Mouse (Mus musculus) limb, embryonic 14.5 days (tissue): ENCODE results near the gene 1520401A03Rik. TPM values are rescaled to one million over a fixed set of nuclear protein-coding genes. Genes with fewer than 3 reads are reported as not detected.
A peak's percentile ranks its signal among the peaks of the same experiment; 100 is the strongest.

Experiments
- ATAC-seq: fragments of 200-750 bp; cut with Nextera tagmentation; 2 replicates; pipeline ENCODE4 v1.8.0; 2017; ENCODE audit warnings: low read depth, moderate number of reproducible peaks, moderate TSS enrichment; ENCODE audit not compliant: low FRiP score
- DNase-seq: peaks from one replicate; pipeline ENCODE4 v3.0.0-alpha.2; 2015; ENCODE audit warnings: low spot score
- H3K27ac ChIP-seq: fragments of 300-500 bp; sonication (generic); replicated peaks from 2 replicates; pipeline ENCODE4 v1.5.1; 2014; ENCODE audit warnings: low read depth, mild to moderate bottlenecking, low read length, moderate library complexity, mixed read lengths
- H3K27me3 ChIP-seq: fragments of 300-500 bp; sonication (generic); 2 replicates; pipeline ENCODE4 v1.6.1; 2014; ENCODE audit warnings: low read length, mixed read lengths; ENCODE audit not compliant: control insufficient read depth, insufficient read depth
- H3K36me3 ChIP-seq: fragments of 300-500 bp; sonication (generic); 2 replicates; pipeline ENCODE4 v1.6.1; 2014; ENCODE audit warnings: mild to moderate bottlenecking, low read length, moderate library complexity, mixed read lengths; ENCODE audit not compliant: control insufficient read depth, insufficient read depth
- H3K4me1 ChIP-seq: fragments of 300-500 bp; sonication (generic); 2 replicates; pipeline ENCODE4 v1.6.1; 2014; ENCODE audit warnings: antibody characterized with exemption, low read length, mixed read lengths; ENCODE audit not compliant: control insufficient read depth, insufficient read depth
- H3K4me2 ChIP-seq: fragments of 300-500 bp; sonication (generic); replicated peaks from 2 replicates; pipeline ENCODE4 v1.6.1; 2014; ENCODE audit warnings: low read depth, mild to moderate bottlenecking, low read length, moderate library complexity; ENCODE audit not compliant: severe bottlenecking
- H3K4me3 ChIP-seq: fragments of 300-500 bp; sonication (generic); replicated peaks from 2 replicates; pipeline ENCODE4 v1.5.1; 2014; ENCODE audit warnings: low read length
- H3K9ac ChIP-seq: fragments of 300-500 bp; sonication (generic); 2 replicates; pipeline ENCODE4 v1.6.1; 2014; ENCODE audit warnings: mild to moderate bottlenecking, low read depth, low read length, moderate library complexity; ENCODE audit not compliant: severe bottlenecking
- H3K9me3 ChIP-seq: fragments of 300-500 bp; sonication (generic); 2 replicates; pipeline ENCODE4 v1.6.1; 2016; ENCODE audit warnings: low read length; ENCODE audit not compliant: control insufficient read depth
- POLR2A ChIP-seq: fragments of 200-500 bp; IDR thresholded peaks from 2 replicates; pipeline ENCODE4 v1.8.0; 2012; ENCODE audit warnings: inconsistent platforms, mild to moderate bottlenecking, moderate library complexity, borderline replicate concordance; ENCODE audit not compliant: insufficient read depth, insufficient read length; ENCODE audit errors: extremely low read depth
- WGBS: fragments of 180-500 bp; shearing (Covaris S2); extraction: QIAGEN DNeasy Blood & Tissue Kit; methylation state at CpG from one replicate; pipeline ENCODE4 v1.1.7; 2014; 5-methylcytosine and 5-hydroxymethylcytosine counted together
- polyA plus RNA-seq, 2 experiments: library from polyadenylated mRNA; depleted of rRNA in 1 of 2; stranded (reverse) in 1 of 2; unstranded in 1 of 2; fragments of >200 nt; fragmentation: Nextera tagmentation in 1 of 2; extraction: Ambion mirVana in 1 of 2; gene quantifications; 2 replicates each; pipeline versions ENCODE4 v1.2.1 to v1.2.3; 2012 to 2014

1520401A03Rik gene
- polyA plus RNA-seq, 2 experiments, result 1.6 to 4.6 TPM

DNA sequence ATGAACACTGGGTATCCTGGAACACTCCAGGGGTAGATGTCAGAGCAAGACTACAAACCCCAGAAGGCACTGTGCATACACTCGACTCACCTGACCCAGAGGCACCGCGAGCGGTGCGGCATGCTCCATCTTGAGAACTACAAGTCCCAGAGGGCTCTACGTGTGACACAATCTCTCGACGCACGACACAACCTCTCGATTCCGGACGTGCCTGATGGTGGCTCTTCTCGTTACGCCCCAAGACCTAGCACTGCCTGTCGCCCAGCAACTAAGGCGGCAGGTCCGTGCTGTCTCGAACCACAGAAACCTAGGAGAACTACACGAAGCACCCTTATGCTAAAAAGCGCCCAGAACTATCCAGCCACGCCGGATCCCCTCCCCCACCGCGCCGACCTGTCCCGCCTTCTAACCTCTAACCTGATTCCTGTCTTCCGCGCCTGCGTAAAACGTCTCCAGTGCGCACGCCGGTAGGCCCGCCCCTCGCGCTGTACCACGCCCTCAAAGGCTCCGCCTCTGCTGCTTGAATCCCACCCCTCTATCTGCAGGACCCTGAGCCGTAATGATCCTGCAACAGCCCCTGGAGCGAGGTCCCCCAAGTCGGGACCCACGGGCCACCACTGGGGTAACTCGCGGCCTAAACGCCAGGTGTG lies 49.0 kb downstream of the 1520401A03Rik start, which contains the start of the genes Hcfc1r1 and Thoc6:
Gene Hcfc1r1 (plus strand): TSS at position 173 of the 650 bp plus-strand sequence.
Gene Thoc6 (minus strand): TSS at position 459 of the 650 bp plus-strand sequence.
- Histone ChIP-seq H3K9ac (peak within 1 kb of the TSS; percentile 60), H3K9me3 (no peaks in the 10 kb centered on the region), H3K4me3 (peak within 1 kb of the TSS; percentile 62), H3K4me1 (peaks cover 32% of the 10 kb centered on the region), H3K27ac (peak within 1 kb of the TSS; percentile 81), H3K27me3 (peaks cover 7% of the 10 kb centered on the region; the same call in 1 of the 2 replicates), H3K4me2 (peak within 1 kb of the TSS; percentile 96), H3K36me3 (peaks cover 19% of the 10 kb centered on the region)
- under 1% methylated on average over 45 of the region's 45 CpGs for WGBS
- ATAC-seq (peak; percentile 91), DNase-seq (peak; percentile 95)
- TF ChIP-seq POLR2A, result 0 out of 2 replicates have a peak, but pooled peaks have one; percentile 48

DNA sequence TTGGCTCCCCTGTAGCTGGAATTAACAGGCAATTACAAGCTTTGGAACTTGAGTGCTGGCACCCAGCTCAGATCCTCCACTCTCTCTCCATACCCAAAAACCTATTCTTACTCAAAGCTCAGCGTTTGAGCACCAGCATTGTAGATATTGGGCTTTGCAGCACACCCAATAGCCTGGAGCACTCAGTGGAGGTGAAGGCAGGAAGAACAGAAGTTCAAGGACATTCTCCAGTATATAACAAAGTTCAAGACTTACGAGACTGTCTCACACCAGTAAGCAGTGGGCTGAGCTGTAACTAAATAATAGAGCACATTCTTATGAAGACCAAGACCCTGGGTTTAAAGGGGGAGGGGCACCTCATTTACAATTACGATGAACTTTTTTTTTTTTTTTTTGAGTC lies 49.8 kb downstream of the 1520401A03Rik start:
- H3K4me2 ChIP-seq, result peak overlapping the region; percentile 96
- no peak overlapping the region for H3K27ac ChIP-seq
- ATAC-seq, result no peak
- no peaks in the 10 kb centered on the region for H3K9me3 ChIP-seq
- H3K4me1 ChIP-seq, result peaks cover 31% of the 10 kb centered on the region
- peak overlapping the region; percentile 62 for H3K4me3 ChIP-seq
- DNase-seq, result no peak
- H3K36me3 ChIP-seq, result peaks cover 27% of the 10 kb centered on the region
- peaks cover 7% of the 10 kb centered on the region; the same call in 1 of the 2 replicates for H3K27me3 ChIP-seq
- WGBS, result 62% methylated on average over 3 of the region's 3 CpGs
- no peak for TF ChIP-seq POLR2A
- no peak overlapping the region for H3K9ac ChIP-seq

- 97% methylated on average over 3 of the region's 3 CpGs for WGBS
- ATAC-seq, result no peak
- DNase-seq, result no peak
Measured at GRCm38 (mm10) chr17:23671519-23671918, 51.1 kb downstream of the 1520401A03Rik start.

GRCm38 (mm10) chr17:23670516-23671074 lies 52.0 kb downstream of the 1520401A03Rik start:
- no peak overlapping the region for H3K4me3 ChIP-seq
- H3K27me3 ChIP-seq, result no peaks in the 10 kb centered on the region
- peaks cover 16% of the 10 kb centered on the region for H3K4me1 ChIP-seq
- H3K4me2 ChIP-seq, result no peak overlapping the region
- 85% methylated on average over 7 of the region's 7 CpGs for WGBS
- peaks cover 28% of the 10 kb centered on the region for H3K36me3 ChIP-seq
- DNase-seq (no peak), ATAC-seq (no peak)
- H3K27ac ChIP-seq, result no peak overlapping the region
- H3K9ac ChIP-seq, result no peak overlapping the region
- H3K9me3 ChIP-seq, result no peaks in the 10 kb centered on the region
- no peak for TF ChIP-seq POLR2A

More at GRCm38 (mm10) chr17:23671519-23671918, 51.1 kb downstream of the 1520401A03Rik start:
- H3K4me1 ChIP-seq, result peaks cover 24% of the 10 kb centered on the region
- no peak overlapping the region for H3K27ac ChIP-seq
- peaks cover 28% of the 10 kb centered on the region for H3K36me3 ChIP-seq
- H3K9ac ChIP-seq, result no peak overlapping the region
- H3K9me3 ChIP-seq, result no peaks in the 10 kb centered on the region
- no peak for TF ChIP-seq POLR2A
- H3K27me3 ChIP-seq, result peaks cover 6% of the 10 kb centered on the region; the same call in 1 of the 2 replicates
- H3K4me3 ChIP-seq, result no peak overlapping the region
- no peak overlapping the region for H3K4me2 ChIP-seq

- H3K27me3 ChIP-seq, result peaks cover 24% of the 10 kb centered on the region
- H3K27ac ChIP-seq, result no peak overlapping the region
- no peaks in the 10 kb centered on the region for H3K9me3 ChIP-seq
- TF ChIP-seq POLR2A, result no peak
- H3K4me1 ChIP-seq, result no peaks in the 10 kb centered on the region
- ATAC-seq (peak; percentile 18; the same call in 1 of the 2 replicates), DNase-seq (no peak)
- H3K36me3 ChIP-seq, result peaks cover 28% of the 10 kb centered on the region
- 81% methylated on average over 14 of the region's 14 CpGs for WGBS
- H3K4me3 ChIP-seq, result no peak overlapping the region
- no peak overlapping the region for H3K4me2 ChIP-seq
- no peak overlapping the region for H3K9ac ChIP-seq
Measured at GRCm38 (mm10) chr17:23665511-23665910, 57.1 kb downstream of the 1520401A03Rik start.
